Mouse (Mus musculus) midbrain, embryonic 12.5 days (tissue): ENCODE data around the gene Tmem44. TPM values are rescaled to one million over a fixed set of nuclear protein-coding genes. Genes with fewer than 3 reads are reported as not detected.

Experiments
- ATAC-seq: fragments of 200-750 bp; cut with Nextera tagmentation; 2 replicates; pipeline ENCODE4 v1.8.0; 2017; ENCODE audit warnings: low read depth, moderate TSS enrichment, moderate library complexity; ENCODE audit not compliant: low FRiP score
- H3K27ac ChIP-seq: fragments of 300-500 bp; sonication (generic); replicated peaks from 2 replicates; pipeline ENCODE4 v1.5.1; 2016; ENCODE audit warnings: mild to moderate bottlenecking
- H3K27me3 ChIP-seq: fragments of 300-500 bp; sonication (generic); 2 replicates; pipeline ENCODE4 v1.6.1; 2016; ENCODE audit warnings: mild to moderate bottlenecking
- H3K36me3 ChIP-seq: fragments of 300-500 bp; sonication (generic); 2 replicates; pipeline ENCODE4 v1.6.1; 2016
- H3K4me1 ChIP-seq: fragments of 300-500 bp; sonication (generic); 2 replicates; pipeline ENCODE4 v1.6.1; 2016
- H3K4me2 ChIP-seq: fragments of 300-500 bp; sonication (generic); replicated peaks from 2 replicates; pipeline ENCODE4 v1.6.1; 2016; ENCODE audit warnings: mild to moderate bottlenecking, moderate library complexity
- H3K4me3 ChIP-seq: fragments of 300-500 bp; sonication (generic); 2 replicates; pipeline ENCODE4 v1.5.1; 2016; ENCODE audit warnings: mild to moderate bottlenecking
- H3K9ac ChIP-seq: fragments of 300-500 bp; sonication (generic); replicated peaks from 2 replicates; pipeline ENCODE4 v1.6.1; 2016; ENCODE audit warnings: mild to moderate bottlenecking, moderate library complexity
- H3K9me3 ChIP-seq: fragments of 300-500 bp; sonication (generic); 2 replicates; pipeline ENCODE4 v1.6.1; 2016; ENCODE audit warnings: mild to moderate bottlenecking
- WGBS: fragments of 180-500 bp; shearing (Covaris S2); methylation state at CpG from one replicate; pipeline ENCODE4 v1.1.7; 2016; 5-methylcytosine and 5-hydroxymethylcytosine counted together
- polyA plus RNA-seq: library from polyadenylated mRNA; unstranded; fragments of >200 nt; fragmentation: Nextera tagmentation; extraction: Ambion mirVana; gene quantifications from 2 replicates; pipeline ENCODE4 v1.2.1, GENCODE M21; 2016

Tmem44 gene
- polyA plus RNA-seq, 1 experiment from 2014 or later, result 55.1 TPM

DNA sequence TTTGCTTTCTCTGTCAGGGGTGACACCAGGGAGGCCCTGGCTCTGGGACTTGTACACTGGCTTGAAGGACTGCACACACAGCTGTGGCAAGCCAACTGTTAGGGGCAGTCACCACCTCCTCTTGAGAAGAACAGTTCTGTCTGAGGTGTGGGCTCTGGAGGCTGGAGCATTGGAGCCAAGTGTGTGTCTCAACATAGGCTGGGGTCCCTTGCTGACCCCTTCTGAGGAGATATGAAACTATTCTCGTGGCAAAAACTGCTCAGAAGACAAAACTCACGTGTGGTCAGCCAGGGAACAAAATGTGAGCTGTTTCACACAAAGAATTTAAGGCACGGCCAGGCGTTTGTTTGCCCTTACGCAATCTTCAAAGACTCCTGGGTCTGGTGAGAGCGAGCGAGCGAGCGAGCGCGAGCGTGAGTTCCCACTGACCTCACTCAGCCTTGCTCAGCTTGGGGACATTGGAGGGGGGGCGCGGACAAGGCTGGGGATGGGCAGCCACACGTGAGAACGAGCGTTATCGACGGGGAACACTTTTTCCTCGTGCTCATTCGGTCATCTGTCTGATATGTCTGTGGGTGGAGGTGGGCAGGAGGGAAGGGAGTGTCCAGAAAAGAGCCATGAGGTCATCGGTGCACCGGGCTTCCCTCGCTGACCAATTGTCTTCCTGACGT, 48.3 kb downstream of the Tmem44 start:
- H3K27me3 ChIP-seq, result 0 out of 2 replicates have a peak, but pooled peaks cover 12% of the 10 kb centered on the region
- ATAC-seq, result no peak
- H3K9ac ChIP-seq, result no peak overlapping the region
- H3K4me2 ChIP-seq, result peak overlapping the region; percentile 19; the same call in 1 of the 2 replicates
- no peaks in the 10 kb centered on the region for H3K9me3 ChIP-seq
- 50% methylated on average over 25 of the region's 25 CpGs for WGBS
- H3K27ac ChIP-seq, result no peak overlapping the region
- no peaks in the 10 kb centered on the region for H3K36me3 ChIP-seq
- peaks cover 8% of the 10 kb centered on the region for H3K4me1 ChIP-seq
- H3K4me3 ChIP-seq, result no peak overlapping the region

- Histone ChIP-seq H3K9me3 (no peaks in the 10 kb centered on the region), H3K4me2 (no peak overlapping the region), H3K36me3 (no peaks in the 10 kb centered on the region), H3K9ac (no peak overlapping the region), H3K4me3 (no peak overlapping the region), H3K4me1 (peaks cover 8% of the 10 kb centered on the region), H3K27me3 (0 out of 2 replicates have a peak, but pooled peaks cover 12% of the 10 kb centered on the region), H3K27ac (no peak overlapping the region)
- 69% methylated on average over 5 of the region's 5 CpGs for WGBS
- no peak for ATAC-seq
These were observed 49.0 kb downstream of the Tmem44 start for GRCm38 (mm10) chr16:30501621-30502020.

DNA sequence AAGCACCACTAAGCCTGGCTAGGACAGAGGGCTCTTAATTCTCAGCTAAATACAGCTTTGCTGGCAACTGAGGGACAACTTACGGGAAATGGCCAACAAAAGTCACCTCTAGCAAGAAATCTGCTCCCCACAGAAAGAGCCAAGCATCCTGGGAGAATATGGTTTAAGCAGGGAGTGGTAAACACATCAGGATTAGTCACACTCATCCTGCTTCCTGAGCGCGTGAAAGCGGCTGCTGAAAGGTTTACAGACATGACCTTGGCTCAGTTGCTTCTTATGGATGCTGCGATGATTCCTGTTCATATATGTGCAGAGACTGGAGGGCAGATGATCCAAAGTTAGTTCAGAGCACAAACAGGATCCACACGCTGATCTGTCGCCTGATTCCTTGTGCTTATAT, 50.4 kb downstream of the Tmem44 start:
- H3K4me2 ChIP-seq, result no peak overlapping the region
- ATAC-seq, result no peak
- peaks cover 8% of the 10 kb centered on the region for H3K4me1 ChIP-seq

DNA sequence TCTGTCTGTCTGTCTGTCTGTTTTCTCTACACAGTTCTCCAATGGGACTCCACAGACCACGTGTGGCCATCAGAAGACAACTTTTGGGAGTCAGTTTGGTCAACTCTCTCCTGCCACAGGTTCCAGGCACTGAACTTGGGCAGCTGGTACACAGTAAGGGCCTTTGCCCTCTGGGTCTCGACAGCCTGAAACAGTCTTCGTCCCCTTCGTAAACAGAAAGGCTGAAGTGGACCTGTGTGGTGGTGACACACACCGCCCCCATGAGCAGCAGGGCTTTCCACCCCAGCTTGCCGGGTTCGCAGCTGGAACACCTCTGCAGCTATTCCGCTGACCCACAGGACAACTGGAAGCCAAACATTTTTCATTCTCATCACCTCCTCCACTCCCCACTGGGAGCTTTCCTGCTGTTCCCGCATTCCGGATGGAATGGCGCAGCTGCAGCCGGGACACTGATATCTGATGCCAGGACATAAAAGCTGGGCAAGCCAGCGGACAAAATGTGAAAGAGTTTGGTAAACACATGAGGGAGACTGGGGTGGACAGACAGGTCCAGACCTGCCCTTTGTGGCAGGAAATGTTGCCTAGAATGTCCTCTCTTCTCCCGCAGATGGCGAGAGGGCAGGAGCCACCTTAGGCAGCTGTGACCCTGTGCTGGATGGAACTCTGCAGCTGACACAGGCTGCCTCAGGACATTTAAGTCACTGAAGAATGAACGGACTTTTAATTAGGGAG, 51.4 kb downstream of the Tmem44 start:
- Histone ChIP-seq H3K36me3 (no peaks in the 10 kb centered on the region), H3K9me3 (no peaks in the 10 kb centered on the region), H3K27me3 (0 out of 2 replicates have a peak, but pooled peaks cover 12% of the 10 kb centered on the region), H3K27ac (no peak overlapping the region), H3K9ac (no peak overlapping the region), H3K4me3 (no peak overlapping the region), H3K4me2 (no peak overlapping the region), H3K4me1 (peaks cover 8% of the 10 kb centered on the region)
- 27% methylated on average over 16 of the region's 16 CpGs for WGBS
- ATAC-seq, result no peak

More for the DNA sequence above, 50.4 kb downstream of the Tmem44 start:
- H3K9me3 ChIP-seq, result no peaks in the 10 kb centered on the region
- no peak overlapping the region for H3K27ac ChIP-seq
- no peaks in the 10 kb centered on the region for H3K36me3 ChIP-seq
- 0 out of 2 replicates have a peak, but pooled peaks cover 12% of the 10 kb centered on the region for H3K27me3 ChIP-seq
- 80% methylated on average over 7 of the region's 7 CpGs for WGBS
- H3K4me3 ChIP-seq, result no peak overlapping the region
- H3K9ac ChIP-seq, result no peak overlapping the region

- WGBS, result 93% methylated on average over 5 of the region's 5 CpGs
- H3K4me3 ChIP-seq, result no peak overlapping the region
- peaks cover 8% of the 10 kb centered on the region for H3K4me1 ChIP-seq
- H3K9ac ChIP-seq, result no peak overlapping the region
- H3K36me3 ChIP-seq, result no peaks in the 10 kb centered on the region
- H3K27ac ChIP-seq, result no peak overlapping the region
- no peak for ATAC-seq
- 0 out of 2 replicates have a peak, but pooled peaks cover 4% of the 10 kb centered on the region for H3K27me3 ChIP-seq
- no peaks in the 10 kb centered on the region for H3K9me3 ChIP-seq
- no peak overlapping the region for H3K4me2 ChIP-seq
These were observed 53.3 kb downstream of the Tmem44 start for GRCm38 (mm10) chr16:30497307-30497706.

GRCm38 (mm10) chr16:30494883-30495282, 55.8 kb downstream of the Tmem44 start:
- no peak overlapping the region for H3K4me3 ChIP-seq
- ATAC-seq, result no peak
- H3K9me3 ChIP-seq, result no peaks in the 10 kb centered on the region
- no peaks in the 10 kb centered on the region; the same call in 1 of the 2 replicates for H3K27me3 ChIP-seq
- H3K36me3 ChIP-seq, result no peaks in the 10 kb centered on the region
- no peak overlapping the region for H3K4me2 ChIP-seq
- peaks cover 8% of the 10 kb centered on the region for H3K4me1 ChIP-seq
- no peak overlapping the region for H3K27ac ChIP-seq
- 93% methylated on average over 6 of the region's 6 CpGs for WGBS
- no peak overlapping the region for H3K9ac ChIP-seq

GRCm38 (mm10) chr16:30491742-30492141, 58.9 kb downstream of the Tmem44 start:
- H3K27me3 ChIP-seq, result no peaks in the 10 kb centered on the region; the same call in 1 of the 2 replicates
- no peak overlapping the region for H3K4me2 ChIP-seq
- no peak for ATAC-seq
- no peaks in the 10 kb centered on the region for H3K4me1 ChIP-seq
- 79% methylated on average over 4 of the region's 4 CpGs for WGBS
- no peak overlapping the region for H3K9ac ChIP-seq
- H3K4me3 ChIP-seq, result no peak overlapping the region
- no peaks in the 10 kb centered on the region for H3K9me3 ChIP-seq
- H3K27ac ChIP-seq, result no peak overlapping the region
- H3K36me3 ChIP-seq, result no peaks in the 10 kb centered on the region

DNA sequence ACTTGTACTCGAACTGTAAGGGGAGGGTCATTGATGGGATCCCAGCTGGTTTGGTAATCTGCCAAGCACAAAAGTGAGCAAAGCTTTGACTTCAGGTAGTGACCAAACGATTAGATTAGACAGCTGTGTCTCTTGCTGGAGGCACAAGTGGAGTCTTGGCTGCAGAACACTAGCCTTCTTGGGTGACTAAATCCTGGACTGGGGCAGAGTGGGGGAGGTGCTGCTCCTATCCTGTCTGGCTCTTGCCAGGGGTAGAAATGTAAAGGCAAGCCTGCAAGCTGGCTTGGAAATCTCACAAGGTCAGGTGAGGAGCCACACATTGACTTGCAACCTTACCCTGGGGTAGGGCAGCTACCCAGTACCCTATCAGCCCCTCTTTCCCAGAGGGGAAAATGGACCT, 59.9 kb downstream of the Tmem44 start:
- Histone ChIP-seq H3K9ac (no peak overlapping the region), H3K9me3 (no peaks in the 10 kb centered on the region)
- WGBS, result 54% methylated on average over 2 of the region's 2 CpGs

GRCm38 (mm10) chr16:30490316-30490715, 60.3 kb downstream of the Tmem44 start:
- no peak overlapping the region for H3K9ac ChIP-seq
- H3K4me2 ChIP-seq, result no peak overlapping the region
- no peaks in the 10 kb centered on the region for H3K9me3 ChIP-seq
- H3K27me3 ChIP-seq, result no peaks in the 10 kb centered on the region; the same call in 1 of the 2 replicates
- H3K27ac ChIP-seq, result no peak overlapping the region
- no peak for ATAC-seq
- no peaks in the 10 kb centered on the region for H3K36me3 ChIP-seq
- WGBS, result 45% methylated on average over 4 of the region's 4 CpGs
- no peak overlapping the region for H3K4me3 ChIP-seq
- no peaks in the 10 kb centered on the region for H3K4me1 ChIP-seq

More for the DNA sequence above, 59.9 kb downstream of the Tmem44 start:
- Histone ChIP-seq H3K27ac (no peak overlapping the region), H3K36me3 (no peaks in the 10 kb centered on the region), H3K4me3 (no peak overlapping the region), H3K27me3 (no peaks in the 10 kb centered on the region; the same call in 1 of the 2 replicates), H3K4me2 (no peak overlapping the region), H3K4me1 (no peaks in the 10 kb centered on the region)
- no peak for ATAC-seq

GRCm38 (mm10) chr16:30489662-30490061, 61.0 kb downstream of the Tmem44 start:
- no peak for ATAC-seq
- Histone ChIP-seq H3K27me3 (no peaks in the 10 kb centered on the region; the same call in 1 of the 2 replicates), H3K27ac (no peak overlapping the region), H3K4me1 (no peaks in the 10 kb centered on the region), H3K4me3 (no peak overlapping the region), H3K9me3 (no peaks in the 10 kb centered on the region), H3K4me2 (no peak overlapping the region), H3K36me3 (no peaks in the 10 kb centered on the region), H3K9ac (no peak overlapping the region)
- WGBS, result 86% methylated on average over 4 of the region's 4 CpGs

DNA sequence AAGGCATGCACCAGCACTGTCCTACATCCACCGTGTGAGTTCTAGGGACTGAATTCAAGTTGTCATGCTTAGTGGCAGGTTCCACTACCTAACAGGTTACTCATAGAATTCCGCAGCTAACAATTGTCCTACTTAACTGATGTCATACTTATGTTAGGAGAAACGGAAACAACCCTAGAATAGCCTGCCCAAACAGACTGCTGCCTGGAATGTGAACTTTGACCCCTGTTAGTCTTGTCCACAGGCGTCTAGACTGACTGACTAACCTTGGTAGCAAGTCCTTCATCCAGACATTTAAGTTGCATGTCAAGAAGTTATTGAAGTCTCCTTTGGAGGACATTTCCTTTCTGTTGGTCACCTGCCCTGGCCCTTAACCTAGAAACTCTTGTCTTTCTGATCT, 64.1 kb downstream of the Tmem44 start:
- no peak overlapping the region for H3K4me2 ChIP-seq
- WGBS, result 68% methylated on average over 4 of the region's 4 CpGs

GRCm38 (mm10) chr16:30477791-30478190, 72.9 kb downstream of the Tmem44 start:
- no peaks in the 10 kb centered on the region for H3K36me3 ChIP-seq
- 89% methylated on average over 5 of the region's 5 CpGs for WGBS
- H3K9ac ChIP-seq, result no peak overlapping the region
- H3K4me3 ChIP-seq, result no peak overlapping the region
- no peaks in the 10 kb centered on the region for H3K9me3 ChIP-seq
- no peak overlapping the region for H3K4me2 ChIP-seq
- no peak for ATAC-seq
- H3K4me1 ChIP-seq, result 0 out of 2 replicates have a peak, but pooled peaks cover 4% of the 10 kb centered on the region
- H3K27me3 ChIP-seq, result peaks cover 12% of the 10 kb centered on the region
- no peak overlapping the region for H3K27ac ChIP-seq

More for the DNA sequence above, 64.1 kb downstream of the Tmem44 start:
- Histone ChIP-seq H3K36me3 (no peaks in the 10 kb centered on the region), H3K4me1 (no peaks in the 10 kb centered on the region), H3K27ac (no peak overlapping the region), H3K27me3 (no peaks in the 10 kb centered on the region; the same call in 1 of the 2 replicates), H3K9ac (no peak overlapping the region), H3K9me3 (no peaks in the 10 kb centered on the region), H3K4me3 (no peak overlapping the region)
- no peak for ATAC-seq
